Mouse (Mus musculus) forebrain, embryonic 12.5 days (tissue): Measurements from ENCODE around the gene Ddx46. TPM values are rescaled to one million over a fixed set of nuclear protein-coding genes. Genes with fewer than 3 reads are reported as not detected.
A peak's percentile ranks its signal among the peaks of the same experiment; 100 is the strongest.

Experiments
- ATAC-seq: fragments of 200-750 bp; cut with Nextera tagmentation; 2 replicates; pipeline ENCODE4 v1.8.0; 2017; ENCODE audit warnings: moderate TSS enrichment; ENCODE audit not compliant: low FRiP score
- H3K27ac ChIP-seq: fragments of 300-500 bp; sonication (generic); 2 replicates; pipeline ENCODE4 v1.5.1; 2016; ENCODE audit warnings: mild to moderate bottlenecking
- H3K27me3 ChIP-seq: fragments of 300-500 bp; sonication (generic); 2 replicates; pipeline ENCODE4 v1.6.1; 2016; ENCODE audit warnings: mild to moderate bottlenecking
- H3K36me3 ChIP-seq: fragments of 300-500 bp; sonication (generic); replicated peaks from 2 replicates; pipeline ENCODE4 v1.6.1; 2016; ENCODE audit warnings: mild to moderate bottlenecking
- H3K4me1 ChIP-seq: fragments of 300-500 bp; sonication (generic); 2 replicates; pipeline ENCODE4 v1.6.1; 2016
- H3K4me2 ChIP-seq: fragments of 300-500 bp; sonication (generic); 2 replicates; pipeline ENCODE4 v1.6.1; 2016; ENCODE audit warnings: mild to moderate bottlenecking, moderate library complexity
- H3K4me3 ChIP-seq: fragments of 300-500 bp; sonication (generic); replicated peaks from 2 replicates; pipeline ENCODE4 v1.5.1; 2016; ENCODE audit warnings: mild to moderate bottlenecking
- H3K9ac ChIP-seq: fragments of 300-500 bp; sonication (generic); 2 replicates; pipeline ENCODE4 v1.6.1; 2016; ENCODE audit warnings: mild to moderate bottlenecking
- H3K9me3 ChIP-seq: fragments of 300-500 bp; sonication (generic); 2 replicates; pipeline ENCODE4 v1.6.1; 2016
- WGBS: fragments of 180-500 bp; shearing (Covaris S2); methylation state at CpG from one replicate; pipeline ENCODE4 v1.1.7; 2016; 5-methylcytosine and 5-hydroxymethylcytosine counted together
- polyA plus RNA-seq: library from polyadenylated mRNA; unstranded; fragments of >200 nt; fragmentation: Nextera tagmentation; extraction: Ambion mirVana; gene quantifications from 2 replicates; pipeline ENCODE4 v1.2.1, GENCODE M21; 2016

Gene Ddx46
- polyA plus RNA-seq, 1 experiment from 2014 or later, result 47.4 TPM

DNA sequence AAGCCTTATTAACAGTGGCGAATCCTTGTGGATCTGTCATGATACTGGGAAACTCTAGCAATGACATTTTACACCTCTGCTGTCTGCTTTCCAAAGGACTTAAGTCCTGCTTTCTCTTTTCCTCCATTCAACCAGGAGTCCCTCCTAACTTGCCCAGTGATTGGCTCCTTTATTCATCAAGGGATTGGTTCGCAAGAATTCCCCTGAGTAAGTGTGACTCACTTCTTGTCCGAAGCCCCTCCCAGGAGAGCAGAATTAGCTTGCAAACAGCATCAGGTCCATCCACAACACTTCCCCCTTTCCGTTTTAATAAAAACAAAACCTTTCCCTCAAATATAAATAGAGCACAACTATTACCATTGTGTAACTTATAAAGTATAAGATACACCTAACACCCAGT is 69.5 kb downstream of the Ddx46 start:
- H3K4me2 ChIP-seq, result no peak overlapping the region
- H3K9ac ChIP-seq, result no peak overlapping the region
- H3K36me3 ChIP-seq, result peaks cover 47% of the 10 kb centered on the region
- no peaks in the 10 kb centered on the region for H3K4me1 ChIP-seq
- WGBS, result 89% methylated on average over 4 of the region's 4 CpGs
- H3K9me3 ChIP-seq, result no peaks in the 10 kb centered on the region
- ATAC-seq, result no peak
- H3K27ac ChIP-seq, result no peak overlapping the region
- H3K4me3 ChIP-seq, result no peak overlapping the region
- no peaks in the 10 kb centered on the region for H3K27me3 ChIP-seq

GRCm38 (mm10) chr13:55712846-55713245 is 78.0 kb downstream of the Ddx46 start:
- Histone ChIP-seq H3K4me3 (no peak overlapping the region), H3K36me3 (peaks cover 3% of the 10 kb centered on the region), H3K27me3 (0 out of 2 replicates have a peak, but pooled peaks cover 3% of the 10 kb centered on the region), H3K9me3 (no peaks in the 10 kb centered on the region), H3K9ac (no peak overlapping the region), H3K27ac (no peak overlapping the region), H3K4me1 (peaks cover 6% of the 10 kb centered on the region; the same call in 1 of the 2 replicates), H3K4me2 (no peak overlapping the region)
- no peak for ATAC-seq
- WGBS, result 82% methylated on average over 3 of the region's 3 CpGs

DNA sequence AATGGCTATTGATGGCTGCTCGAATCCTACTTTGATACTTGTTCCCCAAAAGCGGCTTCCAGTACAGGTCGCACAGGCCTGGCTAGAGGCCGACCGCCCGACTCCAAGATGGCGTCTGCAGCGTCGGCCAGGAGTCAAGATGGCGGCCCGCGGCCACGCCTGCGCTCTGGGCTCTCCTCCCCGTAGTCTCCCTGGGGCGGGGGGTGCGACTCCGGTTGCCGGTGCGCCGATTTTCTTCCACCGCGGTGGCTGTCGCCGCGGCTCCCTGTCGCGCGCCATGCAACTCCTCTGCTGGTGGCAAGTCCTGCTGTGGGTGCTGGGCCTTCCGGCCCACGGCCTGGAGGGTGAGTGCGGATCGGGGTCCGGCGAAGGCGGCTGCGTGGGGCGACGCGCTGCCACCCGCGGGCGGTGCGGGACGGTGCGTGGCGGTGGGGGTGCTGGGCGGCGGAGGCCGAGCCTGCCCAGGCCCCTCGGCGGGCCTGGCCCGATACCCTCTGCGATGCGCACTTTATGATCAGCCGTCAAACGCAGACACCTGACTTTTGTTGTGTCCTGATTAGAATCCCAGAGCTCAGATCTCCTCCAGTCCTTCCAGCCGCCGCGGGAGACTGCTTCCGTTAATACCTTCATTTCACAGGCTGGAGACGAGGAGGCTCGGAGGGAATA is 79.8 kb downstream of the Ddx46 start, which contains the start of gene Txndc15:
Gene Txndc15 (plus strand): TSS at position 150 of the 666 bp plus-strand sequence.
- peak within 1 kb of the TSS; percentile 92 for H3K27ac ChIP-seq
- under 1% methylated on average over 63 of the region's 63 CpGs for whole genome bisulfite sequencing
- H3K4me3 ChIP-seq, result peak within 1 kb of the TSS; percentile 90
- H3K4me2 ChIP-seq, result peak within 1 kb of the TSS; percentile 60
- no peaks in the 10 kb centered on the region for H3K9me3 ChIP-seq
- peak; percentile 95 for ATAC-seq
- peaks cover 6% of the 10 kb centered on the region; the same call in 1 of the 2 replicates for H3K4me1 ChIP-seq
- peaks cover 20% of the 10 kb centered on the region for H3K36me3 ChIP-seq
- peak within 1 kb of the TSS; percentile 95 for H3K9ac ChIP-seq
- 0 out of 2 replicates have a peak, but pooled peaks cover 3% of the 10 kb centered on the region for H3K27me3 ChIP-seq

- peak overlapping the region; percentile 95 for H3K9ac ChIP-seq
- H3K27ac ChIP-seq, result peak overlapping the region; percentile 92
- H3K4me1 ChIP-seq, result peaks cover 6% of the 10 kb centered on the region; the same call in 1 of the 2 replicates
- peak overlapping the region; percentile 60 for H3K4me2 ChIP-seq
- 5% methylated on average over 5 of the region's 5 CpGs for WGBS
- H3K9me3 ChIP-seq, result no peaks in the 10 kb centered on the region
- H3K36me3 ChIP-seq, result peaks cover 25% of the 10 kb centered on the region
- H3K27me3 ChIP-seq, result 0 out of 2 replicates have a peak, but pooled peaks cover 3% of the 10 kb centered on the region
- H3K4me3 ChIP-seq, result peak overlapping the region; percentile 90
- ATAC-seq, result no peak; the same call in 1 of the 2 replicates
Measured at GRCm38 (mm10) chr13:55715167-55715512, 80.3 kb downstream of the Ddx46 start.

DNA sequence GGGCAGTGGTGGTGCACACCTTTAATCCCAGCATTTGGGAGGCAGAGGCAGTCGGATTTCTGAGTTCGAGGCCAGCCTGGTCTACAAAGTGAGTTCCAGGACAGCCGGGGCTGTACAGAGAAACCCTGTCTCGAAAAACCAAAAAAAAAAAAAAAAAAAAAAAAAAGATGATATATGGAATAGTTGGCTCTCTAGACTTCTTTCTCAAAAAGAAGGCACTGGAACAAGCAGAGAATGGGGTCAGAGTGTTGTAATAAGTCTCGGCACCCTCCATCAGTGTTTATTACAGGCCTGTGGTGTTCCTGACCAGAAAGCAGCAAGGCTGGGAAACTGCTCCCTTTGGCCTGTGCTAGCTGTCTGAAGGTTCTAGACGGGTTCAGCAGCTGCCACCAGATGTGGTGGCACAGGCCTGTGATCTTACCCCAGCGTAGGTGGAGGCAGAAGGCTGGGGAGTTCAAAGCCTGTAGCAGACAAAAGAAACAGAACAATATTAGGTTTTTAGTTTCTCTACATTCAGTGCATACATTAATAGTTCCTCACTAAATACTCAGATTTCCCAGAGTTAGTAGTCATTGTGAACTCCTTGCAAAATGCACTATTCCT is 81.2 kb downstream of the Ddx46 start:
- Histone ChIP-seq H3K4me3 (no peak overlapping the region), H3K4me2 (peak overlapping the region; percentile 60; the same call in 1 of the 2 replicates), H3K9ac (no peak overlapping the region)

DNA sequence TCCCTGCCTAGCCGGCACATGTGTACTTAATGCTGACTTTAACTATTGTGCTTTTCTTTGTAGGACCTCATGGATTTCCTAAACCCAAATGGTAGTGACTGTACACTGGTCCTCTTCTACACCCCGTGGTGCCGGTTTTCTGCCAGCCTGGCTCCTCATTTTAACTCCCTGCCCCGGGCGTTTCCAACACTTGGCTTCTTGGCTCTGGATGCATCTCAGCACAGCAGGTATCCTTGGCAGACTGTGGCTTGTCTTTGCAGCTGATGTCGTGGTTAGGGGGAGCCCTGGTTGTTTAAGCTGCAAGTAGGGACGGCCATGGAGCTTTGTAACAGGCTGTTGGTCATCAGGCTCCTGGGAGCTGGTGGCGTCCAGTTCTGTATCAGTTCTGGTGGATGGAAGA is 86.7 kb downstream of the Ddx46 start:
- Histone ChIP-seq H3K4me2 (no peak overlapping the region), H3K9me3 (no peaks in the 10 kb centered on the region), H3K4me3 (no peak overlapping the region), H3K4me1 (no peaks in the 10 kb centered on the region), H3K36me3 (peaks cover 69% of the 10 kb centered on the region), H3K27ac (no peak overlapping the region), H3K27me3 (no peaks in the 10 kb centered on the region), H3K9ac (no peak overlapping the region)
- WGBS, result 83% methylated on average over 8 of the region's 8 CpGs
- ATAC-seq, result no peak

More for the DNA sequence above, 81.2 kb downstream of the Ddx46 start:
- Histone ChIP-seq H3K27me3 (no peaks in the 10 kb centered on the region), H3K27ac (no peak overlapping the region), H3K36me3 (peaks cover 32% of the 10 kb centered on the region), H3K4me1 (peaks cover 6% of the 10 kb centered on the region; the same call in 1 of the 2 replicates), H3K9me3 (no peaks in the 10 kb centered on the region)
- ATAC-seq, result no peak
- WGBS, result 89% methylated on average over 7 of the region's 7 CpGs

GRCm38 (mm10) chr13:55721995-55722394 is 87.2 kb downstream of the Ddx46 start:
- no peaks in the 10 kb centered on the region for H3K9me3 ChIP-seq
- H3K36me3 ChIP-seq, result peaks cover 69% of the 10 kb centered on the region
- no peak overlapping the region for H3K27ac ChIP-seq
- H3K4me2 ChIP-seq, result no peak overlapping the region
- no peaks in the 10 kb centered on the region for H3K4me1 ChIP-seq
- no peak overlapping the region for H3K4me3 ChIP-seq
- H3K9ac ChIP-seq, result no peak overlapping the region
- no peaks in the 10 kb centered on the region for H3K27me3 ChIP-seq
- 96% methylated on average over 2 of the region's 2 CpGs for WGBS
- ATAC-seq, result no peak

DNA sequence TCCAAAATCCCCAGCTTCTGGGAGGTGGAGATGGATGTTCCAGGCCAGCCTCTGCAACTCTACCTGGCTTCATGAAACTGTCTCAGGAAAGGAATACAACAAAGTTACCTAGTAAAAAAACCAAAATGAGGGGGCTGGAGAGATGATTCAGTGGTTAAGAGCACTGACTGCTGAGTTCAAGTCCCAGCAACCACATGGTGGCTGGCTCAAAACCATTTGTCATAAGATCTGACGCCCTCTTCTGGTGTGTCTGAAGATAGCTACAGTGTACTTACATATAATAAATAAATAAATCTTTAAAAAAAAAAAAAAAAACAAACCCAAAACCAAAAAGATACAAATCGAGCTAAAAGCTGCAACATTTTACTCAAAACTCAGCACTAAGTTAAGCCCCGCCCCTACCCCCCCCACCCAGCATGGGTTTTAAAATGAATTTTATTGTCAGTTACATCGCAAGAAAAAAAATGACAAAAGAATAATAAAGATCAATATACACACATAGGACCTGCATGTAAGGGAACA is 91.8 kb downstream of the Ddx46 start:
- H3K9ac ChIP-seq, result peak overlapping the region; percentile 76
- H3K4me1 ChIP-seq, result peaks cover 4% of the 10 kb centered on the region; the same call in 1 of the 2 replicates
- peak overlapping the region; percentile 63 for H3K4me2 ChIP-seq
- ATAC-seq, result no peak
- peaks cover 30% of the 10 kb centered on the region for H3K36me3 ChIP-seq
- WGBS, result 4% methylated on average over 4 of the region's 4 CpGs
- H3K4me3 ChIP-seq, result peak overlapping the region; percentile 61
- H3K9me3 ChIP-seq, result no peaks in the 10 kb centered on the region
- no peaks in the 10 kb centered on the region for H3K27me3 ChIP-seq
- peak overlapping the region; percentile 97 for H3K27ac ChIP-seq

GRCm38 (mm10) chr13:55727120-55727838 is 92.5 kb downstream of the Ddx46 start, which contains the start of gene Pcbd2:
Gene Pcbd2, plus strand, starts transcription at chr13:55727368.
- H3K9me3 ChIP-seq, result no peaks in the 10 kb centered on the region
- H3K36me3 ChIP-seq, result peaks cover 25% of the 10 kb centered on the region
- H3K9ac ChIP-seq, result peak within 1 kb of the TSS; percentile 76
- no peaks in the 10 kb centered on the region for H3K27me3 ChIP-seq
- H3K4me2 ChIP-seq, result peak within 1 kb of the TSS; percentile 63
- H3K4me3 ChIP-seq, result peak within 1 kb of the TSS; percentile 61
- peak within 1 kb of the TSS; percentile 97 for H3K27ac ChIP-seq
- under 1% methylated on average over 48 of the region's 73 CpGs for WGBS
- peak; percentile 88 for ATAC-seq
- H3K4me1 ChIP-seq, result peaks cover 4% of the 10 kb centered on the region; the same call in 1 of the 2 replicates

DNA sequence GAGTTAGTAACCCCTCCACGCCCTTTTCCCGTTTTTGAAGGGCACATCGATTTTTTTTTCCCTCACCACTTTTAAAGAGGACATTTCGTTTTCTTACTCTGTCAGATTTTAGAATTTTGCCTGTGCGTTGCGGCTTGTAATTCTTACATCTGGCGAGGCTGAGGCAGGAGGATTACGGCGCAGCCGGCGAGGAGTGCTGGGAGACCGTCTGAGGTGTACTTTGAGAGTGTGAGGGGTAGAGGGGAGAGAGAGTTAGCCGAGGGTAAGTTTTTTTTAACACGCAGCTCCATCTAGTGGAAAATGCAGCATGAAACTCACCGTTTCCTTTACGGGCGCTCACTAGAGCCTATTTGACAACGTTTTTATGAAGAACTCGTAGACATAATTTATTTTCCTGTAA is 93.0 kb downstream of the Ddx46 start:
- peaks cover 4% of the 10 kb centered on the region; the same call in 1 of the 2 replicates for H3K4me1 ChIP-seq
- no peaks in the 10 kb centered on the region for H3K27me3 ChIP-seq
- H3K9me3 ChIP-seq, result no peaks in the 10 kb centered on the region
- H3K4me3 ChIP-seq, result peak overlapping the region; percentile 61
- peak overlapping the region; percentile 97 for H3K27ac ChIP-seq
- peak overlapping the region; percentile 63 for H3K4me2 ChIP-seq
- H3K36me3 ChIP-seq, result peaks cover 25% of the 10 kb centered on the region
- peak; percentile 74; the same call in 1 of the 2 replicates for ATAC-seq
- WGBS, result 5% methylated on average over 19 of the region's 19 CpGs
- H3K9ac ChIP-seq, result peak overlapping the region; percentile 76

DNA sequence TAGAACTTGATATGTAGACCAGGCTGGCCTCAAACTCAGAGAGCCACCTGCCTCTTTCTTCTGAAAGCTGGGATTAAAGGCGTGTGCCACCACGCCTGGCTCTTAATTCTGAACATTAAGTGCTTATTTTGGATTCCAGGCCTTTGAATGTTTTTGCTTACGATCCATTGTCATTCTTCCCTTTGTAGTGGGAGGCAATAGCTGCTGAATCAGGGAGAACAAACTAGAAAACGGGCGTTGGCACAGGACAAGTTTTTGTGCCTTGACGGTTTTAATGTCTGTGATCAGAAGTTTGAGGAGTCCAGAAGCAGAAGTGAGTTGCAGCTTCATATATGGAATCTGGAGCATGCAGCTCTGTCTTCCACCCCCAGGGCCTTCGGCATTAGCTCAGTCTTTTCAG is 95.9 kb downstream of the Ddx46 start:
- no peaks in the 10 kb centered on the region for H3K9me3 ChIP-seq
- peaks cover 5% of the 10 kb centered on the region; the same call in 1 of the 2 replicates for H3K36me3 ChIP-seq
- ATAC-seq, result no peak
- WGBS, result 87% methylated on average over 7 of the region's 7 CpGs
- peaks cover 4% of the 10 kb centered on the region; the same call in 1 of the 2 replicates for H3K4me1 ChIP-seq
- no peak overlapping the region for H3K27ac ChIP-seq
- H3K4me2 ChIP-seq, result no peak overlapping the region
- H3K4me3 ChIP-seq, result no peak overlapping the region
- no peaks in the 10 kb centered on the region for H3K27me3 ChIP-seq
- no peak overlapping the region for H3K9ac ChIP-seq
